Mouse (Mus musculus): ENCODE results near the gene Gm21915. TPM values are rescaled to one million over a fixed set of nuclear protein-coding genes. Genes with fewer than 3 reads are reported as not detected.

Gm21915 gene
- polyA plus RNA-seq, 1 experiment from 2014 or later = not detected

DNA sequence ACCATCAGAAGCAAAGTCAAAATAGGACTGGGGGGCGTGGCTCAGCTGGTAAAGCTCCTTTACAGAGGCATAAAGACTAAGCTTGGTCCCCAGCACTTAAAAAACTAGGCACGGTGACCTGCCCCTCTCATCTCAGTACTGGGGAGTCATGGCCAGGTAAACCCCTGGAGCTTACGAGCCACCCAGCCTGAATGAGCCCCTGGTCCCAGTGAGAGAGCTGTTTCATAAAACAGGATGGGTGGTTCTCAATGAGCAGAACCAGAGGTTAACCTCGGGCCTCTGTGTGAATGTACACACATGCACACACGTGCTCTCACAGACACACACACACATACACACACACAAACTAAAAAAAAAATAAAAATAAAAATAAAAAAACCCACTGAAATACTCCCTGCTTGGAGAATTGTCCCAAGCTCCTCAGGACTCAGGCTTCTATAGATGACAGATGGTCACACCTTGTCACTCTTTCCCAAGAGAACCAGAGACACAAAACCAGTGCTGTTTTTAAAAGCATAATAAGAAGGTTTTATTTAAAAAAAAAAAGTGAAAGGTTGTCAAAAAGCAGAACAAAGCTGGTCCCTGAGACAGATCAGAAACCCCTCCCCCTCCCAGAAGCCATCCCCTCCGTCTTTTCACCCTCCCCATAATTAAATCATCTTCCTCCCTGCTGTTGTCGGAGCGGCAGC lies 32.6 kb upstream of the Gm21915 start:
- H3K36me3 ChIP-seq = no peaks in the 10 kb centered on the region
- peak overlapping the region; percentile 36; the same call in 1 of the 2 replicates for H3K9ac ChIP-seq (replicated peaks)
- peak; percentile 12; the same call in 1 of the 2 replicates for ATAC-seq (ENCODE audit: low FRiP score)
- H3K4me3 ChIP-seq (replicated peaks) = peak overlapping the region; percentile 36
- peak overlapping the region; percentile 80 for H3K27ac ChIP-seq (replicated peaks)
- peaks cover 37% of the 10 kb centered on the region for H3K4me1 ChIP-seq
- H3K4me2 ChIP-seq = peak overlapping the region; percentile 63
- 24% methylated on average over 8 of the region's 8 CpGs for WGBS
- no peaks in the 10 kb centered on the region for H3K9me3 ChIP-seq (replicated peaks)
- no peaks in the 10 kb centered on the region for H3K27me3 ChIP-seq (replicated peaks)

DNA sequence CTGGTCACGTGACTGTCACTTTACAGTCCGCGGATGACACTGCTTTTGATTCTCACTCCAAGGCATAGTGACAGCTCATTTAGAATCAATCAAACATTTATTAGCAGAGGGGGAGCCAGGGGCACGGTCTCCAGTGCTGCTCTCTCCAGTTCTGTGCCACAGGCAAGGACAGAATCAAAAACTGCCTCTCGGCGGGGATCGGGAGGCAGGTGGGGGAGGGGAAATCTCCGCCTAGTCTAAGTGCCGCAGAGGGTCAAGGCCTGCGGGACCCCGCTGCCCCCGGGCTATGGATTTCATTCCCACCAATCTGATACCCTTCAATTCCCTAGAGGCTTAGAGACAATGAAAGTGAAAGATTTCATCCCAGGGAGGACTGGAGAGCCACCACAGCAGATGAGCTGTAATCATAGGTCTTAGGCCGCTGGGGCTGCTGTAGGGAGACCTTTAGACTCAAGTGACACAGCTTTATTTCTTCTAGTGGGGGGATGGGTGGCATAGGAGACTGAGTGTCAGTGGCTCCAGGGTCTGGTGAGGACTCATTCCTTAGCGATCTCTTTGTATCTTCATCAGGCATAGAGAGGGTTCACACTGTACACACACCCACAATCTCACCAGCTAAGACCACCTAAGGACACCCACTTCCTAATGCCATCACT lies 31.9 kb upstream of the Gm21915 start:
- no peaks in the 10 kb centered on the region for H3K9me3 ChIP-seq (replicated peaks)
- H3K4me1 ChIP-seq = peaks cover 39% of the 10 kb centered on the region
- H3K9ac ChIP-seq (replicated peaks) = peak overlapping the region; percentile 36
- peak overlapping the region; percentile 63 for H3K4me2 ChIP-seq
- no peaks in the 10 kb centered on the region for H3K27me3 ChIP-seq (replicated peaks)
- peak; percentile 78 for ATAC-seq (ENCODE audit: low FRiP score)
- 3% methylated on average over 14 of the region's 14 CpGs for WGBS
- peak overlapping the region; percentile 36 for H3K4me3 ChIP-seq (replicated peaks)
- peak overlapping the region; percentile 80 for H3K27ac ChIP-seq (replicated peaks)
- H3K36me3 ChIP-seq = no peaks in the 10 kb centered on the region

DNA sequence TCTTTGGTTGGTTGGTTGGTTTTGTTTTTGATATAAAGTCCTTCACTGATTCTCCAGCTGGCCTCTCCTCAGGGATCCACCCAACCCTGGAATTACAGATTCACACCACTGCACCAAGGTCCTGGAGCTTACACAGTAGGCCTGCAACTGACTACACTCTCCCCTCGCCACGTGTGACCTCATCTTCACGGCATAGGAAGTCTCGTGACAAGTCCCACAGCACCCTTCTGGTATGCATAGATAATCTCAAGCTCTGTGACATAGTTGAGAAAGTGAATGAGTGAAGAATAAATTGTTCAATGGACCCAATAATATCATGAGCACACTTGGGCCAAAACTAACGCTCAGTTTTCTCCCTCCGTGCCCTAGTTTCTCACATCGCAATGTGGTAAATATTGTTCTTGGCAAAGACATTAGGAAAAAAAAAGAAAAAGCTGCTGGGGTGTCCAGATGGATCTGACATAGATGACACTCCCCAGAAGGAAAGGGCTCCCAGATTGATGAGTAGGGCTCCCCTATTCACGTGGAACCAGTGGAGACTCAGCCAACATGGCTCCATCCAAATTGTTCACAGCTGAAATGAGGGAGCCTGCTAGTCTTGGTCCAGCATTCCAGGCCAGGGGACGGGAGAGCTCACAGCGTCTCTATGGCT lies 30.8 kb upstream of the Gm21915 start:
- H3K27me3 ChIP-seq (replicated peaks) = no peaks in the 10 kb centered on the region
- WGBS = 78% methylated on average over 10 of the region's 10 CpGs
- H3K4me1 ChIP-seq = peaks cover 39% of the 10 kb centered on the region
- H3K36me3 ChIP-seq = no peaks in the 10 kb centered on the region
- H3K4me3 ChIP-seq (replicated peaks) = no peak overlapping the region
- no peaks in the 10 kb centered on the region for H3K9me3 ChIP-seq (replicated peaks)
- ATAC-seq (ENCODE audit: low FRiP score) = no peak
- no peak overlapping the region for H3K4me2 ChIP-seq
- no peak overlapping the region for H3K9ac ChIP-seq (replicated peaks)
- no peak overlapping the region for H3K27ac ChIP-seq (replicated peaks)

DNA sequence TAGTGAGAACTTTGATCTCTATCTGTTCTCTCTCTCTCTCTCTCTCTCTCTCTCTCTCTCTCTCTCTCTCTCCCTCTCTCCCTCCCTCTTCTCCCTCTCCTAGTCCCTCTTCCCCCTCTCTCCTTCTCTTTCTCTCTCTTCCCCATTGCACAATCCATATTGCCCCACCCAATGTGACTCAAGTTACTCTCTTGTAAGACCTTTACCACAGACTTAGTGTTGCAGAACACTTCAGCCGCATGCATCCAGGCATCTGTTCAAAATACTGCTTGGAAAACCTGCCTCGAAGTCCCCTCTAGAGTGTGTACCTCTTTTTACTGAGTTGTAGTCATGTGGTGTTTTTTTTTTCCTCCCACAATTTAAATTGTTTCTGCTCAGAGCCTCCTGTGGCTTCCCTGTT lies 29.1 kb upstream of the Gm21915 start:
- Histone ChIP-seq H3K4me1 (peaks cover 36% of the 10 kb centered on the region), H3K9ac (replicated peaks) (no peak overlapping the region)
- 77% methylated on average over 2 of the region's 2 CpGs for WGBS

DNA sequence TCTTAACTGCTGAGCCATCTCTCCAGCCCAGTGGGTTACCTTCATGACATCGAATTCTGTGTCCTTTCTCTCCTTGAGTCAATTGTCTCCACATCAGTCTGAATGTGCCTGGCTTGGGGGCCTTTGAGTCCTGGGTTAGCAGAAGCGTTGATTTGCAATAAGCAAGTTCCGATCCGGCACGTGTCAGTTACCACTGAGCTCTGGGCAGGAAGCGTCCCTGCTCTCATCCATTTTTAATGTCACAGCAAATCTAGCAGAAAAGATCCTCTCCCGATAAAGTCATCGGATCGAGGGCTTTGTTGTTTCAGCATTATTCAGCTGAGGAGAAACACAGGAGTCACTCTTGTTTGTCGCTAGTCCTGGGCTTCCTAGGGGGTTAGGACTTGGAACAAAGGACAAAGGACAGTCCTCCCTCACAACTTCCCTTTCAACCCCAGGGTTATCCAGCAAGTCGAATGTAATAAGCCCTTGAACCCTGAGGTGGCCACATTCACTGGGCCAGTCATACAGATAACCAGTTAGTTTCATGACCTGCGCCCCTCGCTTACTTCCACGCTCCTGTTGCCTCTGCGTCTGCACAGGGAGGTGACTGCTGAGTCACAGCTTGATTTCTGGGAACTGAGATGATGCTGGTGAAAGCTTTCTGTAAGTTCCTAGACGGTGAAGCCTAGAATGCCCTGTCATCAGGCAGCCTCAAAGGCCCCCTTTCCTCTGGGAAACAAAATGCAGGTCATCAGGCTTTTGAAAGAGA lies 27.8 kb upstream of the Gm21915 start:
- no peak overlapping the region for H3K4me2 ChIP-seq
- no peak for ATAC-seq (ENCODE audit: low FRiP score)
- no peak overlapping the region for H3K9ac ChIP-seq (replicated peaks)

More for the DNA sequence above, 29.1 kb upstream of the Gm21915 start:
- no peak for ATAC-seq (ENCODE audit: low FRiP score)
- no peaks in the 10 kb centered on the region for H3K27me3 ChIP-seq (replicated peaks)
- H3K9me3 ChIP-seq (replicated peaks) = no peaks in the 10 kb centered on the region
- H3K27ac ChIP-seq (replicated peaks) = no peak overlapping the region
- no peaks in the 10 kb centered on the region for H3K36me3 ChIP-seq
- H3K4me2 ChIP-seq = no peak overlapping the region
- H3K4me3 ChIP-seq (replicated peaks) = no peak overlapping the region

GRCm38 (mm10) chr9:40649444-40649843 lies 21.0 kb upstream of the Gm21915 start:
- H3K9me3 ChIP-seq (replicated peaks) = no peaks in the 10 kb centered on the region
- no peak overlapping the region for H3K4me2 ChIP-seq
- no peaks in the 10 kb centered on the region for H3K4me1 ChIP-seq
- WGBS = 97% methylated on average over 3 of the region's 3 CpGs
- H3K36me3 ChIP-seq = no peaks in the 10 kb centered on the region
- H3K27ac ChIP-seq (replicated peaks) = no peak overlapping the region
- H3K27me3 ChIP-seq (replicated peaks) = no peaks in the 10 kb centered on the region
- ATAC-seq (ENCODE audit: low FRiP score) = no peak
- no peak overlapping the region for H3K4me3 ChIP-seq (replicated peaks)
- no peak overlapping the region for H3K9ac ChIP-seq (replicated peaks)

More for the DNA sequence above, 27.8 kb upstream of the Gm21915 start:
- no peaks in the 10 kb centered on the region for H3K27me3 ChIP-seq (replicated peaks)
- H3K4me3 ChIP-seq (replicated peaks) = no peak overlapping the region
- H3K36me3 ChIP-seq = no peaks in the 10 kb centered on the region
- H3K9me3 ChIP-seq (replicated peaks) = no peaks in the 10 kb centered on the region
- 16% methylated on average over 16 of the region's 16 CpGs for whole genome bisulfite sequencing
- peaks cover 29% of the 10 kb centered on the region for H3K4me1 ChIP-seq
- H3K27ac ChIP-seq (replicated peaks) = no peak overlapping the region; the same call in 1 of the 2 replicates

GRCm38 (mm10) chr9:40649983-40650382 lies 20.4 kb upstream of the Gm21915 start:
- no peak for ATAC-seq (ENCODE audit: low FRiP score)
- no peak overlapping the region for H3K4me2 ChIP-seq
- H3K4me3 ChIP-seq (replicated peaks) = no peak overlapping the region
- no peaks in the 10 kb centered on the region for H3K4me1 ChIP-seq
- H3K27ac ChIP-seq (replicated peaks) = no peak overlapping the region
- H3K9ac ChIP-seq (replicated peaks) = no peak overlapping the region
- no peaks in the 10 kb centered on the region for H3K36me3 ChIP-seq
- WGBS = 70% methylated on average over 6 of the region's 6 CpGs
- H3K9me3 ChIP-seq (replicated peaks) = no peaks in the 10 kb centered on the region
- no peaks in the 10 kb centered on the region for H3K27me3 ChIP-seq (replicated peaks)

- Histone ChIP-seq H3K9ac (replicated peaks) (no peak overlapping the region), H3K9me3 (replicated peaks) (no peaks in the 10 kb centered on the region), H3K27me3 (replicated peaks) (no peaks in the 10 kb centered on the region), H3K4me3 (replicated peaks) (no peak overlapping the region), H3K4me2 (no peak overlapping the region), H3K36me3 (no peaks in the 10 kb centered on the region), H3K4me1 (no peaks in the 10 kb centered on the region), H3K27ac (replicated peaks) (no peak overlapping the region)
- no peak for ATAC-seq (ENCODE audit: low FRiP score)
- 89% methylated on average over 4 of the region's 4 CpGs for WGBS
Measured at GRCm38 (mm10) chr9:40651239-40651859, 19.1 kb upstream of the Gm21915 start.

DNA sequence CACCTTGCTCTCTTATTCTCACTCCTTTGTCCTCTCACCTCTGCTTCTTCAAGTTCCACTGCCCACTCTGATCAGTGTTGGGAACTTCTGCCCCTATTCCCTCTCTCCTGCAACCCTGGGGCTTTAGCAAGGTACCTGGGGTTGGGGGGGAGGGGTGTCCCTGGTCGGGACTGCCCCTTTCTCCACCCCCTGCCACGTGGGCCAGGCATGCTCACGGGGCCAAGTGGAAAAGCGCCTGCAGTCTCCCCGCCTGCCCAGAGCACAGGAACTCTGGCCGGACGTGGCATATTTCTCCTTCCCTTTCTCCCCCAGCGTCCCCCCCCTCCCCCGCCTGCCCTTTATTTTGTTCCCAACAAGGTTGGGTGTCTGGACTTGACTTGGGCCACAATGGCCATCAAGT lies 17.7 kb upstream of the Gm21915 start:
- no peak for ATAC-seq (ENCODE audit: low FRiP score)

DNA sequence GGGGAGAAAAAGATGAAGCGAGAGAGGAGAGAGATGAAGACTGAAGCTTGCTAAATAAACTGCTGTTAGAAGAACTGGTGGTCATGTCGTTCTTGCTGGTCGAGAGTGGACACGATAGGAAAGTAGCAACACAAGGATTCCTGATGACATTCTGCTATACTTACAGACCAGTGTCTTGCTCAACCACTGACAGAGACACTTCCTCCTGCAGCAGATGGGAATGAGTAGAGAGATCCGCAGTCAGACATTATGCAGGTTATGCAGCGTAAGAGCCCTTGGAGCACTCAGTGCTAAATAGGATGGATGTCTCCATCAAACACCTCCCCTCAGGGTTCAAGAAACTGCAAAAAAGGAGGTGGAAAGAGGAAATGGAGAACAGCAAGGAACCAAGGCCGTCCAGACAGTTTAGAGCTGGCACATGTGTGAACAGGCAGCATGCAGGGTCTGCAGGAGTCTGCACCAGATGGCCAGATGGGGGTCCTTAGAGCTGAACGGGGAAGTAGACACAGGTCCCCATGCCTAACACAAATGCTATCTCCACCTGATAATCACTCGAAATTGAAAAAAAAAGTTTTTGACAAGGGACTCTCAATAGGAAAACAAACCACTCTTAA lies 4.1 kb upstream of the Gm21915 start:
- Histone ChIP-seq H3K4me3 (replicated peaks) (no peak overlapping the region), H3K9ac (replicated peaks) (no peak overlapping the region), H3K4me2 (no peak overlapping the region), H3K36me3 (no peaks in the 10 kb centered on the region), H3K4me1 (peaks cover 4% of the 10 kb centered on the region), H3K27ac (replicated peaks) (no peak overlapping the region), H3K9me3 (replicated peaks) (no peaks in the 10 kb centered on the region), H3K27me3 (replicated peaks) (no peaks in the 10 kb centered on the region)
- no peak for ATAC-seq (ENCODE audit: low FRiP score)
- 74% methylated on average over 9 of the region's 9 CpGs for WGBS

More for the DNA sequence above, 17.7 kb upstream of the Gm21915 start:
- Histone ChIP-seq H3K4me2 (no peak overlapping the region), H3K9ac (replicated peaks) (no peak overlapping the region), H3K4me1 (no peaks in the 10 kb centered on the region), H3K27ac (replicated peaks) (no peak overlapping the region), H3K36me3 (no peaks in the 10 kb centered on the region), H3K4me3 (replicated peaks) (no peak overlapping the region), H3K27me3 (replicated peaks) (no peaks in the 10 kb centered on the region), H3K9me3 (replicated peaks) (no peaks in the 10 kb centered on the region)
- 33% methylated on average over 9 of the region's 9 CpGs for WGBS

All from neural tube, embryonic 15.5 days (tissue).